Comparison of ENCODE assay signal across 9 mouse cellular contexts in the genomic region with DNA sequence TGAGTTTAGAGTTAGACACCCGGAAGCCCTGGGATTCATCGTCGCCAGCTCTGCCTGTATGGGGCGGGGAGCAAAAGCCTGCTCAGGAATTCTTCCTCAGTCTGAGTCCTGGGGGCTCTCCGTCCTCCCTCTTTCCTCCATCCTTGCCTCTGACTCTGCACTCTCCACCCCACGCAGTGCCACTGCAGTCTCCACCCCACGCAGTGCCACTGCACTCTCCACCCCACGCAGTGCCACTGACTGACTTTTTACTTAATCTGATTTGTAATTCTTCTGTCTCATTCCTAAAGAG. TPM values are rescaled to one million over a fixed set of nuclear protein-coding genes. Genes with fewer than 3 reads are reported as not detected.
DNase-seq lines count a peak whose midpoint lies in the region; ATAC-seq and TF ChIP-seq lines count a peak whose summit lies in the region.
"Had no signal": no experiment of that assay in that cellular context is flagged by ENCODE, and none has a peak within 500 bp of the region (broad histone marks: within the 10 kb centered on the region; RNA-seq: fewer than 3 reads in every experiment).

No protein-coding gene starts in this region.

- no peak overlapping the region for H3K9ac ChIP-seq in CH12.LX (ENCODE audit: insufficient read depth, low read depth)
- peak overlapping the region; percentile 33; the same call in 1 of the 2 replicates for H3K9ac ChIP-seq in forebrain, embryonic 16.5 days (replicated peaks; ENCODE audit: low read depth, low read length)
- H3K9ac ChIP-seq in liver, embryonic 13.5 days: no peak overlapping the region

- H3K79me2 ChIP-seq in CH12.LX (replicated peaks; ENCODE audit: control insufficient read depth, extremely low read depth, insufficient read depth, poor library complexity, severe bottlenecking): no peaks in the 10 kb centered on the region

- 2% methylated on average over 8 of the region's 8 CpGs for WGBS in forebrain, embryonic 16.5 days
- 5% methylated on average over 8 of the region's 8 CpGs for WGBS in liver, embryonic 13.5 days (ENCODE audit: insufficient replicate concordance)

- TF ChIP-seq EP300 in CH12.LX (IDR thresholded peaks at IDR 0.05; ENCODE audit: low read length): no peak

- no peak for TF ChIP-seq RAD21 in CH12.LX (IDR thresholded peaks at IDR 0.05; ENCODE audit: low read depth, low read length)

- peaks cover 0 to 2% of the 10 kb centered on the region in 2 experiments; a peak in 1 of 4 replicates for H3K4me1 ChIP-seq in CH12.LX (ENCODE audit: control insufficient read depth in 1 of 2, insufficient read depth in 2 of 2)
- peaks cover 7% of the 10 kb centered on the region for H3K4me1 ChIP-seq in forebrain, embryonic 16.5 days (replicated peaks; ENCODE audit: control insufficient read depth, insufficient read depth, low read length)
- no peaks in the 10 kb centered on the region for H3K4me1 ChIP-seq in liver, embryonic 13.5 days (replicated peaks)

- H3K27ac ChIP-seq in CH12.LX (ENCODE audit: insufficient read depth, low read depth): no peak overlapping the region
- no peak overlapping the region for H3K27ac ChIP-seq in forebrain, embryonic 16.5 days (ENCODE audit: low read length)
- H3K27ac ChIP-seq in liver, embryonic 13.5 days: no peak overlapping the region
- no peak overlapping the region for H3K27ac ChIP-seq in left cerebral cortex, adult 2 months

- DNase-seq in frontal cortex, adult 2 months (ENCODE audit: extremely low spot score in 1 of 2, low spot score in 1 of 2): no peak
- no peak for DNase-seq in CH12.LX (ENCODE audit: extremely low read depth)
- no peak for DNase-seq in liver, embryonic 13.5 days
- no peak for DNase-seq in left cerebral cortex, adult 2 months (ENCODE audit: extremely low spot score in 1 of 2, low spot score in 2 of 2)
- no peak for DNase-seq in cerebellum, postnatal 14 days
- no peak for DNase-seq in T-cell, adult 2 months (ENCODE audit: low spot score)

- no peaks in the 10 kb centered on the region for H3K27me3 ChIP-seq in CH12.LX (replicated peaks)
- no peaks in the 10 kb centered on the region for H3K27me3 ChIP-seq in forebrain, embryonic 16.5 days (replicated peaks; ENCODE audit: control insufficient read depth, insufficient read depth, low read length)
- no peaks in the 10 kb centered on the region; the same call in 1 of the 2 replicates for H3K27me3 ChIP-seq in liver, embryonic 13.5 days

- no peaks in the 10 kb centered on the region for H3K36me3 ChIP-seq in CH12.LX (replicated peaks in 1 of 2; ENCODE audit: control insufficient read depth in 1 of 2, insufficient read depth in 1 of 2, low read length in 1 of 2)
- H3K36me3 ChIP-seq in forebrain, embryonic 16.5 days (ENCODE audit: control insufficient read depth, insufficient read depth): no peaks in the 10 kb centered on the region
- H3K36me3 ChIP-seq in liver, embryonic 13.5 days: no peaks in the 10 kb centered on the region

- peak overlapping the region; percentile 82; the same call in 1 of the 2 replicates for H3K4me2 ChIP-seq in CH12.LX (ENCODE audit: insufficient read depth, low read depth, poor library complexity, severe bottlenecking)
- peak overlapping the region; percentile 38 for H3K4me2 ChIP-seq in forebrain, embryonic 16.5 days (ENCODE audit: low read length)
- 0 out of 2 replicates have a peak overlapping the region, but pooled peaks have one; percentile 19 for H3K4me2 ChIP-seq in liver, embryonic 13.5 days

- TF ChIP-seq CTCF in CH12.LX (conservative IDR thresholded peaks at IDR 0.05 in 1 of 2, IDR thresholded peaks at IDR 0.05 in 1 of 2; ENCODE audit: low read depth in 2 of 2, low read length in 2 of 2): no peak
- TF ChIP-seq CTCF in left cerebral cortex, adult 2 months (IDR thresholded peaks at IDR 0.05): no peak

- dilution Hi-C loops in CH12.LX (cut with MboI; ENCODE audit: extremely low pct_ligation_motif_present, extremely low pct_unique_long_range_greater_than_20kb, low sequenced_read_pairs): no loop called here

- intact Hi-C loops in left cerebral cortex, adult 2 months (cut with DNase I): no loop called here

- H3K9me3 ChIP-seq in CH12.LX (replicated peaks; ENCODE audit: low read length): no peaks in the 10 kb centered on the region
- H3K9me3 ChIP-seq in forebrain, embryonic 16.5 days (ENCODE audit: control insufficient read depth, low read length): no peaks in the 10 kb centered on the region
- H3K9me3 ChIP-seq in liver, embryonic 13.5 days (replicated peaks): no peaks in the 10 kb centered on the region

- no peak for TF ChIP-seq POLR2A in CH12.LX (IDR thresholded peaks at IDR 0.05; ENCODE audit: low read depth, low read length)

- H3K4me3 ChIP-seq in CH12.LX (replicated peaks in 1 of 3; ENCODE audit: low read depth in 2 of 3, low read length in 2 of 3, poor library complexity in 1 of 3): no peak overlapping the region
- H3K4me3 ChIP-seq in forebrain, embryonic 16.5 days (replicated peaks; ENCODE audit: low read length): 0 out of 2 replicates have a peak overlapping the region, but pooled peaks have one; percentile 5
- H3K4me3 ChIP-seq in liver, embryonic 13.5 days (replicated peaks): no peak overlapping the region
- no peak overlapping the region for H3K4me3 ChIP-seq in left cerebral cortex, adult 2 months

- in situ Hi-C loops in CH12.LX (cut with MboI; ENCODE audit: low pct_ligation_motif_present, low pct_unique_long_range_greater_than_20kb, low sequenced_read_pairs): no loop called here

- 0 out of 2 replicates have a peak, but pooled peaks have one; percentile 9 for ATAC-seq in frontal cortex, adult (ENCODE audit: low TSS enrichment)
- no peak for ATAC-seq in forebrain, embryonic 16.5 days
- no peak for ATAC-seq in liver, embryonic 13.5 days (ENCODE audit: low read depth)

TF ChIP-seq in CH12.LX, 34 proteins besides CTCF, POLR2A, EP300 and RAD21:
- TF ChIP-seq NRF1 (IDR thresholded peaks at IDR 0.05; ENCODE audit: low read depth, low read length): no peak
- no peak for TF ChIP-seq E2F4 (IDR thresholded peaks at IDR 0.05; ENCODE audit: insufficient replicate concordance, low read depth, low read length)
- no peak for TF ChIP-seq ETS1 (conservative IDR thresholded peaks at IDR 0.05; ENCODE audit: low read depth, low read length)
- TF ChIP-seq UBTF (IDR thresholded peaks at IDR 0.05; ENCODE audit: low read depth, low read length): no peak
- TF ChIP-seq GABPA (IDR thresholded peaks at IDR 0.05; ENCODE audit: insufficient replicate concordance, low read depth, low read length): no peak
TF ChIP-seq in CH12.LX: peak in this region for 0.

RNA-seq across cellular contexts. Expression of gene 4933402J07Rik, which starts 6.9 kb away (rescaled TPM):
- not detected in 2 replicates for polyA plus RNA-seq in frontal cortex, adult 2 months (2012; rRNA removed)
- total RNA-seq in CH12.LX (2012; rRNA removed) (not detected in 2 replicates), CH12.LX (2014; rRNA removed) (not detected in 2 replicates)
- not detected in 2 replicates for polyA plus RNA-seq in CH12.LX (2012; ENCODE audit: insufficient read length, low read depth)
- not detected in 2 replicates for polyA plus RNA-seq in forebrain, embryonic 16.5 days (2015; fragmentation: Nextera tagmentation; extraction: Ambion mirVana)
- not detected in 2 replicates for polyA plus RNA-seq in liver, embryonic 13.5 days (2015; fragmentation: Nextera tagmentation; extraction: Ambion mirVana)
- not detected for total RNA-seq in left cerebral cortex, adult 2 months (2021)
- total RNA-seq: neutrophil, adult 5-6 weeks had no signal

Comparison
In these comparisons a context has a peak if more than half of its experiments do, and no peak if none do; other contexts are left out.
1. H3K4me2 ChIP-seq: peak in every context shown above with its lines; median percentile 82 in CH12.LX; 38 in forebrain, embryonic 16.5 days; 19 in liver, embryonic 13.5 days.